Mouse (Mus musculus) thymus, adult 2 months (tissue): ENCODE data around the gene Elavl4. TPM values are rescaled to one million over a fixed set of nuclear protein-coding genes. Genes with fewer than 3 reads are reported as not detected.

Experiments
- DNase-seq: peaks from one replicate; pipeline ENCODE4 v3.0.0; 2021
- H3K27ac ChIP-seq: fragments of 200-500 bp; 2 replicates; pipeline ENCODE4 v1.5.1; 2012; ENCODE audit warnings: low read length, control low read depth; ENCODE audit not compliant: control insufficient read depth, insufficient read depth
- H3K27me3 ChIP-seq: fragments of 200-500 bp; 2 replicates; pipeline ENCODE4 v1.6.1; 2012; ENCODE audit warnings: mild to moderate bottlenecking, low read length, moderate library complexity, mixed read lengths; ENCODE audit not compliant: control insufficient read depth, insufficient read depth
- H3K36me3 ChIP-seq: fragments of 200-500 bp; 2 replicates; pipeline ENCODE4 v1.6.1; 2012; ENCODE audit warnings: mild to moderate bottlenecking, low read length, moderate library complexity; ENCODE audit not compliant: control insufficient read depth, insufficient read depth
- H3K4me1 ChIP-seq: fragments of 200-500 bp; replicated peaks from 2 replicates; pipeline ENCODE4 v1.6.1; 2012; ENCODE audit warnings: low read length; ENCODE audit not compliant: control insufficient read depth, insufficient read depth
- H3K4me3 ChIP-seq: fragments of 200-500 bp; 2 replicates; pipeline ENCODE4 v1.5.1; 2012; ENCODE audit warnings: mild to moderate bottlenecking, low read length, control low read depth, moderate library complexity; ENCODE audit not compliant: control insufficient read depth, insufficient read depth
- CTCF ChIP-seq: fragments of 200-500 bp; IDR thresholded peaks from 2 replicates; pipeline ENCODE4 v1.5.1; 2012; ENCODE audit warnings: mild to moderate bottlenecking, control low read depth, low read length, moderate library complexity, borderline replicate concordance; ENCODE audit not compliant: control insufficient read depth, poor library complexity, insufficient read depth; ENCODE audit errors: extremely low read depth
- POLR2A ChIP-seq: fragments of 200-500 bp; IDR thresholded peaks from 2 replicates; pipeline ENCODE4 v1.6.1; 2012; ENCODE audit warnings: mild to moderate bottlenecking, low read length, control low read depth, moderate library complexity; ENCODE audit not compliant: control insufficient read depth, poor library complexity, insufficient read depth; ENCODE audit errors: extremely low read depth
- WGBS: fragments of 180-500 bp; shearing (Covaris S2); methylation state at CpG from one replicate; pipeline ENCODE4 v1.1.7; 2018; 5-methylcytosine and 5-hydroxymethylcytosine counted together
- polyA plus RNA-seq: library from polyadenylated mRNA; depleted of rRNA; stranded (reverse); fragments of >200 nt; gene quantifications from 2 replicates; pipeline ENCODE4 v1.2.3, GENCODE M21; 2012; rRNA removed

The Elavl4 gene
- polyA plus RNA-seq, 1 experiment = 3.0 TPM

DNA sequence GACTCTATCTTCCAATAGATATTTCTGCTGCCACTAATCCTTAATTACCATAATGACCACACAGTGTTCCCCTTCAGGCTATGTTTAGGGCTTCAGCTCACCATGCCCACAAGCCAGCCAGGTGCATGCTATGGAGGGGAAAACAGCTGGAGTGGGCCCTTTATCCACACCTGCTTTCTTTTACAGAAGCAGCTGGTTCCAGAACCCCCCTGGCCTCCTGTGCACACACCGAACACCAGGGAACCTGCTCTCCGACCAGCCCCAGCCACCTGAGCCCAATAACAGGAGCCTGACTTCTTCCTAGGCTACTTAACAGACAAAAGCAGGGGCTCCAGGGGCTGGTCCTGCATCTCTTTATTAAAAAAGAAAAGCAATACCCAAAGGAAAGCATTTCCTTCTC is 195.8 kb downstream of the Elavl4 start:
- Histone ChIP-seq H3K27ac (no peak overlapping the region), H3K27me3 (no peaks in the 10 kb centered on the region), H3K4me1 (no peaks in the 10 kb centered on the region), H3K4me3 (no peak overlapping the region), H3K36me3 (no peaks in the 10 kb centered on the region)
- TF ChIP-seq POLR2A = no peak
- no peak for TF ChIP-seq CTCF
- WGBS = 93% methylated on average over 2 of the region's 2 CpGs
- no peak for DNase-seq

Other genes starting within 250 kb of the Elavl4 start
- gene Agbl4, start 45.8 kb upstream of the Elavl4 start, polyA plus RNA-seq = 0.07 TPM in 1 of 2 replicates, not detected in the other